Mouse (Mus musculus): Measurements from ENCODE around the gene Plekho1. TPM values are rescaled to one million over a fixed set of nuclear protein-coding genes. Genes with fewer than 3 reads are reported as not detected.

Plekho1 gene
- total and polyA plus RNA-seq, 3 experiments: 22.3 to 24.6 (median 23.4) TPM

GRCm38 (mm10) chr3:96017461-96017860 is 21.7 kb upstream of the Plekho1 start:
- TF ChIP-seq MAZ (IDR thresholded peaks at IDR 0.05; ENCODE audit: low read depth, low read length) (no peak), SIN3A (IDR thresholded peaks at IDR 0.05; ENCODE audit: low read length) (no peak), PAX5 (IDR thresholded peaks at IDR 0.05; ENCODE audit: low read length) (no peak), JUND (conservative IDR thresholded peaks at IDR 0.05; ENCODE audit: low read depth, low read length) (no peak), POLR2AphosphoS2 (IDR thresholded peaks at IDR 0.05; ENCODE audit: low read depth, low read length) (no peak), CHD1 (IDR thresholded peaks at IDR 0.05; ENCODE audit: low read depth, low read length) (no peak), ZMIZ1 (IDR thresholded peaks at IDR 0.05; ENCODE audit: low read depth, low read length) (no peak), POLR2A (IDR thresholded peaks at IDR 0.05; ENCODE audit: low read depth, low read length) (no peak), MYC (IDR thresholded peaks at IDR 0.05; ENCODE audit: low read depth, low read length) (no peak), TCF12 (IDR thresholded peaks at IDR 0.05; ENCODE audit: low read depth, low read length) (no peak), ETS1 (conservative IDR thresholded peaks at IDR 0.05; ENCODE audit: low read depth, low read length) (no peak), RCOR1 (conservative IDR thresholded peaks at IDR 0.05; ENCODE audit: low read depth, low read length) (no peak), ELF1 (IDR thresholded peaks at IDR 0.05; ENCODE audit: low read depth, low read length) (no peak), SMC3 (IDR thresholded peaks at IDR 0.05; ENCODE audit: low read depth, low read length) (no peak), USF1 (IDR thresholded peaks at IDR 0.05; ENCODE audit: low read depth, low read length) (no peak)
- dilution Hi-C loops (cut with MboI; ENCODE audit: extremely low pct_ligation_motif_present, extremely low pct_unique_long_range_greater_than_20kb, low sequenced_read_pairs) (no loop called here), in situ Hi-C loops (cut with MboI; ENCODE audit: low pct_ligation_motif_present, low pct_unique_long_range_greater_than_20kb, low sequenced_read_pairs) (no loop called here)
- Histone ChIP-seq H3K36me3 (replicated peaks in 1 of 2; ENCODE audit: control insufficient read depth in 1 of 2, insufficient read depth in 1 of 2, low read length in 1 of 2) (peaks cover 7 to 15% of the 10 kb centered on the region in 2 experiments), H3K4me2 (ENCODE audit: insufficient read depth, low read depth, poor library complexity, severe bottlenecking) (no peak overlapping the region), H3K9ac (ENCODE audit: insufficient read depth, low read depth) (no peak overlapping the region), H3K4me3 (replicated peaks in 1 of 3; ENCODE audit: low read depth in 2 of 3, low read length in 2 of 3, poor library complexity in 1 of 3) (no peak overlapping the region), H3K79me2 (replicated peaks; ENCODE audit: control insufficient read depth, extremely low read depth, insufficient read depth, poor library complexity, severe bottlenecking) (no peaks in the 10 kb centered on the region), H3K27ac (ENCODE audit: insufficient read depth, low read depth) (no peak overlapping the region), H3K27me3 (replicated peaks) (no peaks in the 10 kb centered on the region), H3K4me1 (ENCODE audit: control insufficient read depth in 1 of 2, insufficient read depth in 2 of 2) (peaks cover 0 to 16% of the 10 kb centered on the region in 2 experiments; a peak in 2 of 4 replicates), H3K9me3 (replicated peaks; ENCODE audit: low read length) (no peaks in the 10 kb centered on the region)
- DNase-seq (ENCODE audit: extremely low read depth): no peak

- Histone ChIP-seq H3K27me3 (replicated peaks) (no peaks in the 10 kb centered on the region), H3K4me2 (ENCODE audit: insufficient read depth, low read depth, poor library complexity, severe bottlenecking) (no peak overlapping the region), H3K27ac (ENCODE audit: insufficient read depth, low read depth) (no peak overlapping the region), H3K36me3 (replicated peaks in 1 of 2; ENCODE audit: control insufficient read depth in 1 of 2, insufficient read depth in 1 of 2, low read length in 1 of 2) (peaks cover 5 to 10% of the 10 kb centered on the region in 2 experiments), H3K9ac (ENCODE audit: insufficient read depth, low read depth) (no peak overlapping the region), H3K79me2 (replicated peaks; ENCODE audit: control insufficient read depth, extremely low read depth, insufficient read depth, poor library complexity, severe bottlenecking) (no peaks in the 10 kb centered on the region), H3K4me3 (replicated peaks in 1 of 3; ENCODE audit: low read depth in 2 of 3, low read length in 2 of 3, poor library complexity in 1 of 3) (no peak overlapping the region), H3K4me1 (ENCODE audit: control insufficient read depth in 1 of 2, insufficient read depth in 2 of 2) (peaks cover 0 to 9% of the 10 kb centered on the region in 2 experiments; a peak in 2 of 4 replicates), H3K9me3 (replicated peaks; ENCODE audit: low read length) (no peaks in the 10 kb centered on the region)
- no peak for DNase-seq (ENCODE audit: extremely low read depth)
- TF ChIP-seq GABPA (IDR thresholded peaks at IDR 0.05; ENCODE audit: insufficient replicate concordance, low read depth, low read length) (no peak), JUND (conservative IDR thresholded peaks at IDR 0.05; ENCODE audit: low read depth, low read length) (no peak), MAZ (IDR thresholded peaks at IDR 0.05; ENCODE audit: low read depth, low read length) (no peak), PAX5 (IDR thresholded peaks at IDR 0.05; ENCODE audit: low read length) (no peak), JUN (IDR thresholded peaks at IDR 0.05; ENCODE audit: insufficient read depth, low read depth, low read length) (no peak), IRF4 (IDR thresholded peaks at IDR 0.05; ENCODE audit: low read depth, low read length) (no peak), BHLHE40 (IDR thresholded peaks at IDR 0.05; ENCODE audit: low read depth, low read length) (no peak), NRF1 (IDR thresholded peaks at IDR 0.05; ENCODE audit: low read depth, low read length) (no peak), POLR2AphosphoS2 (IDR thresholded peaks at IDR 0.05; ENCODE audit: low read depth, low read length) (no peak), ZNF384 (IDR thresholded peaks at IDR 0.05; ENCODE audit: low read depth, low read length) (no peak), RAD21 (IDR thresholded peaks at IDR 0.05; ENCODE audit: low read depth, low read length) (no peak), KAT2A (IDR thresholded peaks at IDR 0.05; ENCODE audit: insufficient replicate concordance, low read length) (no peak), ZKSCAN1 (IDR thresholded peaks at IDR 0.05; ENCODE audit: borderline replicate concordance, low read depth, low read length) (no peak), RCOR1 (conservative IDR thresholded peaks at IDR 0.05; ENCODE audit: low read depth, low read length) (no peak), MAFK (IDR thresholded peaks at IDR 0.05; ENCODE audit: insufficient replicate concordance, low read length) (no peak), HCFC1 (IDR thresholded peaks at IDR 0.05; ENCODE audit: low read depth, low read length) (no peak), CTCF (conservative IDR thresholded peaks at IDR 0.05 in 1 of 2, IDR thresholded peaks at IDR 0.05 in 1 of 2; ENCODE audit: low read depth in 2 of 2, low read length in 2 of 2) (no peak), SIN3A (IDR thresholded peaks at IDR 0.05; ENCODE audit: low read length) (no peak), ELF1 (IDR thresholded peaks at IDR 0.05; ENCODE audit: low read depth, low read length) (no peak), SMC3 (IDR thresholded peaks at IDR 0.05; ENCODE audit: low read depth, low read length) (no peak)
- dilution Hi-C loops (cut with MboI; ENCODE audit: extremely low pct_ligation_motif_present, extremely low pct_unique_long_range_greater_than_20kb, low sequenced_read_pairs) (no loop called here), in situ Hi-C loops (cut with MboI; ENCODE audit: low pct_ligation_motif_present, low pct_unique_long_range_greater_than_20kb, low sequenced_read_pairs) (no loop called here)
Observed at GRCm38 (mm10) chr3:96016257-96016889, 20.6 kb upstream of the Plekho1 start.

All from CH12.LX (cell line).